Mouse (Mus musculus) intestine, embryonic 16.5 days (tissue): ENCODE data around the gene Fam129a. TPM values are rescaled to one million over a fixed set of nuclear protein-coding genes. Genes with fewer than 3 reads are reported as not detected.
"Not testable (repeated sequence)": the region's sequence is repeated elsewhere in the genome, so short reads cannot be mapped to it uniquely, and the experiment has no call there.

Source experiments
- ATAC-seq: fragments of 200-750 bp; cut with Nextera tagmentation; 2 replicates; pipeline ENCODE4 v1.8.0; 2017; ENCODE audit warnings: moderate TSS enrichment, moderate library complexity
- H3K27ac ChIP-seq: fragments of 300-500 bp; sonication (generic); 2 replicates; pipeline ENCODE4 v1.5.1; 2014; ENCODE audit warnings: mild to moderate bottlenecking, low read length
- H3K27me3 ChIP-seq: fragments of 300-500 bp; sonication (generic); replicated peaks from 2 replicates; pipeline ENCODE4 v1.6.1; 2014; ENCODE audit warnings: low read length, control low read depth, mixed read lengths; ENCODE audit not compliant: control insufficient read depth, insufficient read depth
- H3K36me3 ChIP-seq: fragments of 300-500 bp; sonication (generic); 2 replicates; pipeline ENCODE4 v1.6.1; 2014; ENCODE audit warnings: low read length, control low read depth; ENCODE audit not compliant: control insufficient read depth, insufficient read depth
- H3K4me1 ChIP-seq: fragments of 300-500 bp; sonication (generic); 2 replicates; pipeline ENCODE4 v1.6.1; 2014; ENCODE audit warnings: low read length, control low read depth, mixed read lengths; ENCODE audit not compliant: control insufficient read depth, insufficient read depth
- H3K4me2 ChIP-seq: fragments of 300-500 bp; sonication (generic); 2 replicates; pipeline ENCODE4 v1.6.1; 2014; ENCODE audit warnings: low read depth, low read length, control low read depth
- H3K4me3 ChIP-seq: fragments of 300-500 bp; sonication (generic); 2 replicates; pipeline ENCODE4 v1.5.1; 2014; ENCODE audit warnings: mild to moderate bottlenecking, low read length
- H3K9ac ChIP-seq: fragments of 300-500 bp; sonication (generic); 2 replicates; pipeline ENCODE4 v1.6.1; 2014; ENCODE audit warnings: low read depth, low read length
- H3K9me3 ChIP-seq: fragments of 300-500 bp; sonication (generic); 2 replicates; pipeline ENCODE4 v1.6.1; 2016; ENCODE audit warnings: low read length, control low read depth; ENCODE audit not compliant: control insufficient read depth
- WGBS: fragments of 180-500 bp; shearing (Covaris S2); extraction: QIAGEN DNeasy Blood & Tissue Kit; methylation state at CpG from one replicate; pipeline ENCODE4 v1.1.7; 2014; 5-methylcytosine and 5-hydroxymethylcytosine counted together
- polyA plus RNA-seq: library from polyadenylated mRNA; unstranded; fragments of >200 nt; fragmentation: Nextera tagmentation; extraction: Ambion mirVana; gene quantifications from 2 replicates; pipeline ENCODE4 v1.2.1, GENCODE M21; 2015

Gene Fam129a
- polyA plus RNA-seq, 1 experiment from 2014 or later, result 10.7 TPM

DNA sequence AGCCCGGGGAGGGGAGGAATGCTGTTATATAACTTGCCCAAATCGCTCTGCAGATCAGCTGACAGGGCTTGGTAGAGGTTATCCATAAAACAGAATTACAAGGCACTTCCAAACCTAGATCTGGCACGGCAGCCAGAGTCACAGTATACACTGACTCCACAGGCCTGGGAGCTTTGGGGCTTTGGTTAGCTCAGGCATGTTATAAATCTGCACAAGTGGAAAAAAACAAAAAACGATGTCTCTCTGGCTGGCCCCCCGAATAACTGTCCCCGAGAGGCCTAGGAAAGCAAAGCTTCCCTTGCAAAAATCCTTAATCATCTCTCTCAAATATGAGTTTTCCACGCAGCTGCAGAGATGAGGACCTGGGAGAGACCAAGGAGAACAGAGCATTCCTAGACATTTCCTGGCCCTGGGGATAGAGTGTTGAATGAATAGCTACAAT lies 113.5 kb downstream of the Fam129a start:
- H3K9me3 ChIP-seq, result no peaks in the 10 kb centered on the region
- peaks cover 11% of the 10 kb centered on the region for H3K4me1 ChIP-seq
- 55% methylated on average over 7 of the region's 7 CpGs for WGBS
- H3K9ac ChIP-seq, result no peak overlapping the region
- no peak overlapping the region for H3K4me3 ChIP-seq
- no peak overlapping the region for H3K4me2 ChIP-seq
- no peaks in the 10 kb centered on the region for H3K36me3 ChIP-seq
- H3K27ac ChIP-seq, result no peak overlapping the region
- no peaks in the 10 kb centered on the region for H3K27me3 ChIP-seq
- ATAC-seq, result no peak; the same call in 1 of the 2 replicates

DNA sequence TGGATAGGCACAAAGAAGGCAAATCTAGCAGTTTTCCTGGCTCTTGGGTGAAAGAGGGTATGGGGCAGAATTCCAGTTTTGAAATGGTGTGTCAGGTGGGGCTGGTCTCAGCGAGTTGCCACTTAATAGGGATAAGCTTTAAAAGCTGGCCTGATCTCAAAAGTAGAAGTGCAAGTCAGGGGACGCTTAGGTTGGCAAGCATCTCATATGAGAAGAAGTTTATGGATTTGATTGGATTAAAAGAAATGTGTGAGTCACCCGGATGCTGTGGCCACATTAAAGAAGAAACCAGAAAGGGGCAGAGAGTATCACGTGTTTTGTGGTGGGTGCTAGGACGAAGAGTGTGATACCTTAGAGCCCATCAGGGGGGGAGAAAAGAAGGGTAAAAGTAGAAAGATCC lies 114.0 kb downstream of the Fam129a start:
- H3K36me3 ChIP-seq, result no peaks in the 10 kb centered on the region
- H3K9me3 ChIP-seq, result no peaks in the 10 kb centered on the region
- H3K4me3 ChIP-seq, result no peak overlapping the region
- no peak overlapping the region for H3K4me2 ChIP-seq
- no peak for ATAC-seq
- WGBS, result 70% methylated on average over 5 of the region's 5 CpGs
- H3K9ac ChIP-seq, result no peak overlapping the region
- peaks cover 11% of the 10 kb centered on the region for H3K4me1 ChIP-seq
- no peak overlapping the region for H3K27ac ChIP-seq
- no peaks in the 10 kb centered on the region for H3K27me3 ChIP-seq

DNA sequence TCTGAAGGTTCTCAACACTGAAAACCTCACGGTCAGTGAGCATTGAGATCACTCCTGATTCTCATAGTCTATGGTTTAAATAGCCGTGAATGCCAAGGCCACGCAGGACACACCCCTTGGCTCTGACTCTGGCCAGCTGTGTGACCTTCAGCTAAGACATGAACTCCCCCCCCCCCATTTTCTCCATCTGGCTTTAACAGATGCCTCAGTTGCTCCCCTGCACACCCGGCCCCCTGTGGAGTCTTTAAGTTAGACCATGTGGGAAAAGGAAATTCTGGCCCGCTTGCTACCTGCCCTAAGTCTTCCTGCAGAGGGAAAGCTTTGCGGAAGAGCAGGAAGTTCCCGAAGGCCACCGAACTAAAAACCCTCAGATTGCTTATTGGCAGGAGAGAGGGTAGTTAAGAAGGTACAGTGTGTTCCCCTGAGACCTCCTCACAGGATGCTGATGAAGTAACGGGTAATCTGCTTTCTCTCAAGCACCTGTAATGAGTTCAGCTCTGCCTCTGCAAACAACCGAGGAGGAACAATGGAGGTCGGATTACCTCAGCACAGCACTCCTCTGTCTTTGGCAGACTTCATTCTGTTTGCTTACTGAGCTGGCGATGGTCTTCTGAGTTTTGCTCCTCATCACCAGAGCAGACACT lies 114.8 kb downstream of the Fam129a start:
- Histone ChIP-seq H3K36me3 (no peaks in the 10 kb centered on the region), H3K27ac (no peak overlapping the region), H3K4me3 (no peak overlapping the region), H3K4me1 (peaks cover 11% of the 10 kb centered on the region), H3K9ac (no peak overlapping the region), H3K4me2 (no peak overlapping the region), H3K9me3 (no peaks in the 10 kb centered on the region), H3K27me3 (no peaks in the 10 kb centered on the region)
- 29% methylated on average over 12 of the region's 12 CpGs for WGBS
- ATAC-seq, result no peak

DNA sequence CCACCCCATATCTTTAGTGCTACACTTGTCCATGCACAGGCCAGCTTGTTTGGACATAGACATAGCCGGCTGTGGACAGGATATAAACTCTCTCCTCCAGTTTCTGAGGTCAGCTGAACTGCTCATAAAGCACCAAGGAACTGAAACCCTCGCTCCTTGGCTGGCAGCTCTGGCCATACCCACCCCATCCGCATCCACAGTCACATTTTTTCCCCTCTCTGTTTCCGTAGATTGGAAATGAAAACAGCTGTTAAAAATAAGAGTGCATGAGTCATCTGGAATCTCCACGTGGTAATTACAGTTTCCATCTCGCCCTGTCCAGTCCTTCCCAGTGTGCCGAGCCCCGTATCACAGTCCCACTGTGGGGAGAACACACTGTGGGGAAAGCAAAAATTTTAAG lies 115.7 kb downstream of the Fam129a start:
- Histone ChIP-seq H3K4me1 (peaks cover 11% of the 10 kb centered on the region), H3K27me3 (no peaks in the 10 kb centered on the region), H3K4me3 (no peak overlapping the region), H3K9me3 (no peaks in the 10 kb centered on the region), H3K4me2 (no peak overlapping the region), H3K9ac (no peak overlapping the region), H3K36me3 (no peaks in the 10 kb centered on the region), H3K27ac (no peak overlapping the region)
- ATAC-seq, result 0 out of 2 replicates have a peak, but pooled peaks have one; percentile 37
- WGBS, result 31% methylated on average over 8 of the region's 8 CpGs

DNA sequence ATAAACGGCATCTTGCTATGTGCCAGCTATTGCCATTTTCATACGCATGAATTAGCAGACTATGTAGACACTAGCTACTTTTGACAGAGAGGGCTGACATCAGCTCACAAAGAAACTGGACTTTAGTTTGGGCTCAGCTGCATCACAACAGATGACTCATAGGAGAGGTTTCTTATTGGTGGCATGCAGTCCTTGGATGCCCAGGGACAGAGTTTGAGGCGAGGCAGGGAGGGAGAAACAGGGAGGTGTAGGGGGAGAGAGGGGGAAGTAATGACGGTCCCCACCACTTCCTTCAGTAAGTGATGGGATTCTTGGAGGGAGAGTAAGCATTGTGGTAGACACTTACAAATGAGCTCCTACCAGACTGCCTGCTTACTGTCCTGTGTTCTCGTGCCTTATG lies 118.0 kb downstream of the Fam129a start:
- no peak for ATAC-seq
- no peak overlapping the region for H3K9ac ChIP-seq
- H3K4me3 ChIP-seq, result no peak overlapping the region
- no peak overlapping the region for H3K4me2 ChIP-seq
- H3K4me1 ChIP-seq, result peaks cover 11% of the 10 kb centered on the region
- WGBS, result 67% methylated on average over 5 of the region's 5 CpGs
- H3K9me3 ChIP-seq, result no peaks in the 10 kb centered on the region
- no peak overlapping the region for H3K27ac ChIP-seq
- H3K36me3 ChIP-seq, result no peaks in the 10 kb centered on the region
- H3K27me3 ChIP-seq, result no peaks in the 10 kb centered on the region

DNA sequence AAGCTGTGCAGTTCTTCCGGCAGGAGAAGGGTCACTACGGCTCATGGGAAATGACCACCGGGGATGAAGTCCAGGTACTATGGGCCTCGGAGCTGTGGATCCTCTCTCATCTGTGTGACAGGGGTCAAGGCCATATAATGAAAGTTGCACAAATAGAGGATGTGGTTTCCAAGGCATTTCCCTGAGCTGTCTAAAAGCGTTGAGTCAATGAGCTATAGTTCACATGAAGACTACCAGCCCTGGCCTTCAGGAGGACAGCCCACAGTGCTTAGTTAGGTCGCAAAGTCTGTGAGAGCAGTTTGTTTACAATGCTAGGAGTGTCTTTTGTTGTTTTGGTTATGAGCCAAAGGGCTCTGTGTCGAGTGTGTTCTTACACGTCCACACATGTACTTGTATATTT lies 118.6 kb downstream of the Fam129a start:
- Histone ChIP-seq H3K9me3 (no peaks in the 10 kb centered on the region), H3K36me3 (no peaks in the 10 kb centered on the region), H3K4me3 (no peak overlapping the region), H3K27me3 (no peaks in the 10 kb centered on the region), H3K27ac (no peak overlapping the region), H3K4me1 (peaks cover 11% of the 10 kb centered on the region), H3K4me2 (no peak overlapping the region), H3K9ac (no peak overlapping the region)
- peak; percentile 47 for ATAC-seq
- WGBS, result 46% methylated on average over 8 of the region's 8 CpGs

DNA sequence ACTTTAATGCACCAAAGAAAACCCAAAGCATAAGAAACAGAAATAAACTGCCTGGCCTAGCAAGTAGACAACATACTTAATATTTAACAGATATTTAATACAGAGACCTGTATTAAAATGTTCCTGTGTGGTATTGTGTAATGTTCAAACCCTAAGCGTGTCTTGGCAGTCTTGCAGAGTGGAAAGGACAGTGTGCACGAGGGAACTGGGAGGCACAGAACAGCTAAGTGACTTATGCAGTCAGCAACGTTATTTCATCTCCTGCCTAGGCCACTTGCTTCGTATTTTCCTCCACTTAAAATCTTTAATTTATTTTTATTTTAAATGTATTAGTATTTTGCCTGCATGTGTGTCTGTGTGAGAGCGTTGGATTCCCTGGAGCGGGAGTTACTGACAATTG lies 119.1 kb downstream of the Fam129a start:
- H3K4me3 ChIP-seq, result no peak overlapping the region
- no peak for ATAC-seq
- H3K27ac ChIP-seq, result no peak overlapping the region
- H3K9ac ChIP-seq, result no peak overlapping the region
- no peaks in the 10 kb centered on the region for H3K27me3 ChIP-seq
- 71% methylated on average over 6 of the region's 6 CpGs for WGBS
- H3K9me3 ChIP-seq, result no peaks in the 10 kb centered on the region
- H3K4me1 ChIP-seq, result peaks cover 11% of the 10 kb centered on the region
- H3K4me2 ChIP-seq, result no peak overlapping the region
- no peaks in the 10 kb centered on the region for H3K36me3 ChIP-seq

DNA sequence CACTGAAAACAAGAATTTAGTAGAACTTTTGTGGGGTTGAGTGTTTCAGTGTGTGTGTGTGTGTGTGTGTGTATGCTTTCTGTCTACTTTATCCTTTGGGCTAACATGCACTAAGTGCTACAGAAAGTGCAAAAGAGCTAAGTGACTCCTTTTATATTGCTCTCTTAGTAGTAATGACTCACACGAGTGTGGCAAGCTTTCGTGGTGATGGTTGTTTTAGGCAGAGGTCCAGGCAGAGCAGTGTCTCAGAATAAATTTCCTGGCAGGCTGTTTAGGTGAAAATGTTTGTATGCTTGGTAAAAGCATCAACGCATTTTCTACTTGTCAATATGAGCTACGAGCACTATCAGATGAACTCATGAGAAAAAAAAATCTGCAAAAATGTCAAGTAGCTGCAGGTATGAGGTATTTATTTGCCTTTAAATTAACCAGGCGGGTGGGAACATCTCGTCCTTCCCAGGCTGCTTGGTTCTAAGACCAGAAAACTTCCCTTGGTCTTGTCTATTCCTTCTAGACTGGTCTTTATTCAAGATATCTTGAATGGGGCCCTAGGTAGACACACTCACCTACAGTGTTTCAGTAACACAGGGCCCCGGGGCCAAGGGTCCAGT lies 119.7 kb downstream of the Fam129a start:
- no peak overlapping the region for H3K9ac ChIP-seq
- no peak overlapping the region for H3K4me3 ChIP-seq
- WGBS, result 68% methylated on average over 7 of the region's 7 CpGs
- no peak for ATAC-seq
- no peaks in the 10 kb centered on the region for H3K36me3 ChIP-seq
- no peaks in the 10 kb centered on the region for H3K27me3 ChIP-seq
- no peaks in the 10 kb centered on the region for H3K9me3 ChIP-seq
- H3K4me1 ChIP-seq, result peaks cover 8% of the 10 kb centered on the region
- no peak overlapping the region for H3K4me2 ChIP-seq
- no peak overlapping the region for H3K27ac ChIP-seq

DNA sequence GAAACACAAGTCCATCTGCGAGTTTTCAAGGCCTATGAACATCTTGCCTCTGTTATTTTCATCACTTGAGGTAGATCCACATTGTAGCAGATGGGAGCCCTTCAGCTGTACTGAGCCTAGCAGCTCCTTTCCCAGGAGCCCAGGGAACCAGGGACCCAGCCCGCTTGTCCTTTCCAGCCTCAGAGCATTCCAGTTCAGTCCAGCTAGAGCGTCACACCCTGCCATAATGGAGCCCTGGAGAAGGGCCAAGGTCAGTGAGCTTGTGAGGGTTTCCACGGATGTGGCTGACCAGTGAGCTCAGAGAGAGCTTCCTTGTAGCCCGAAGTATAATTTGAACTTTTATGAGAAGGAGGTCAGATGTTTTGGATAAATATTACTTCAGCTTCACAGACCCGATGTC lies 121.9 kb downstream of the Fam129a start:
- not testable (repeated sequence) for H3K9me3 ChIP-seq, H3K9ac ChIP-seq, H3K36me3 ChIP-seq, H3K4me1 ChIP-seq, H3K27me3 ChIP-seq, H3K27ac ChIP-seq, H3K4me3 ChIP-seq, H3K4me2 ChIP-seq
- WGBS, result 49% methylated on average over 6 of the region's 6 CpGs
- ATAC-seq, result peak; percentile 32; the same call in 1 of the 2 replicates

DNA sequence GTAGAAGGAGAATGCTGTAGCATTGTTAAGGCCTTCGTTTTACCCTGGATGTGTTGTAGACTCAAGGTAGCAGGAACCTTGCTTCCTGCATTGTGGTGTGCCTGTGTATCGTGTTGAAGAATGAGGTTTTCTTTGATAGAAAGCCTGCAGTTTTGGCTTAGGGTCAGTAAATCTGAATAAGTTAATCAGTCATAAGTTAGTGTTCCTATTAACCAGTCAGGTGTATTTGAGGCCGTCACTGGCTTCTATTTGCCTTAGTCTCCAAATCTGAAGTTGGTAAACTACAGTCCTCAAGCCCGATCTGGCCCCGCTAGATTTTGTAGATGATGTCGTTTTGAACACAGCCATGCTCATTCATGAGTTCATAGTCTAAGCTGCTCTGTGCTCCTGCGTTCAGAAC lies 125.8 kb downstream of the Fam129a start:
- Histone ChIP-seq H3K4me3 (no peak overlapping the region), H3K36me3 (no peaks in the 10 kb centered on the region), H3K4me2 (no peak overlapping the region), H3K27ac (no peak overlapping the region), H3K9me3 (no peaks in the 10 kb centered on the region), H3K9ac (no peak overlapping the region), H3K27me3 (no peaks in the 10 kb centered on the region), H3K4me1 (no peaks in the 10 kb centered on the region)
- 81% methylated on average over 7 of the region's 7 CpGs for WGBS
- no peak for ATAC-seq
